Mouse (Mus musculus): ENCODE measurements around the gene Impdh1.

The Impdh1 gene

DNA sequence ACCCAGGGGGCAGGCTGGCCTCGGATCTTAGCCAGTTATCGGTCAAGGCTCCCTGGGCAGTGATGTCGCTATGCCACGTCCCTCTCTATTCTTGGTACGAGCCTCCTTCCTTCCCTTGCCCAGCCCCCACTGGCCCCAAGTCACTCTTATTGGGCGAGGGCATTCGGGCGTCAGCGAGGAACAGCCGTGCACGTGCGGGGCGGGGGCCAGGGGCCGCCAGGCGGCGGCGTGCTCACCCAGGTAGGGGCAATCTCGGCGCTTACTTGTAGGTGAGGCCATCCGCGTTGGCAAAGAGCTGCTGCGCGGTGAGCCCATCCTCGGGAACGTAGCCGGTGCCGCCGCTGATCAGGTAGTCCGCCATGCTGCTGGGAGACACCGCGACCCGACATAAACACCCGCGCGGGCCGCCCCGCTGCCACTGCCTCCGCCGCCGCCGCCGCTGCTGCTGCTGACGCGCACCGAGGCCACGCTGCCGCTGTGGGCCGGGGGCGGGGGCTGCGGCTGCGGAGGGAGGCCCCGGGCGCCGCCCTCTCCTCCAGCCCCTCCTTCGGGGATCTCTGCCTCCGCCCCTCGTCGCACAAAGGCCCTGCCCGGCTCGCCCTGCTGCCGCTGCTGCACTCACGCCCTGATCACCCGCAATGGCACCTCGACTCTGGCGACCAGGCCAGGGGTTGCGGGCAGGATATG, 4.2 kb downstream of the Impdh1 start:
- DNase-seq (ENCODE audit: low read depth) = peak; percentile 39

DNA sequence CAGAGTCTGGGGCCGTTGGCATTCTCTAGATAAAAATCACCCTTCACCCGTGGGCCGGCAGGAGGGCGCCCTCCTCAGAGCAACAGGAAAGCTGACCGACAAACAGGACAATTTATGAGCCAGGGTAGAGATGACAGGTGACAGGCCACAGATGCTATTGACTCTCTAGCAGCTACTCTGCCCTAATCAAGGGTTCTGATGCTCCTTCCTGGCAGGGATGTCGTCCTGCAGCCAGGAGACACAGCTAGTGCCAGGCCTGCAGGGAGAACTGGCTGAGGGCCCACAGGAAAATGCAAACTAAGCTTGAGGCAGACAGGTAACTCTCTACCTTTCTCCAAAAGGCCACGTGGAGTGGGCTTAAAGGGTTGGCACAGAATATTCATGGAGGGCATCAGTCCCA, 5.0 kb downstream of the Impdh1 start:
- DNase-seq (ENCODE audit: low read depth) = no peak

DNA sequence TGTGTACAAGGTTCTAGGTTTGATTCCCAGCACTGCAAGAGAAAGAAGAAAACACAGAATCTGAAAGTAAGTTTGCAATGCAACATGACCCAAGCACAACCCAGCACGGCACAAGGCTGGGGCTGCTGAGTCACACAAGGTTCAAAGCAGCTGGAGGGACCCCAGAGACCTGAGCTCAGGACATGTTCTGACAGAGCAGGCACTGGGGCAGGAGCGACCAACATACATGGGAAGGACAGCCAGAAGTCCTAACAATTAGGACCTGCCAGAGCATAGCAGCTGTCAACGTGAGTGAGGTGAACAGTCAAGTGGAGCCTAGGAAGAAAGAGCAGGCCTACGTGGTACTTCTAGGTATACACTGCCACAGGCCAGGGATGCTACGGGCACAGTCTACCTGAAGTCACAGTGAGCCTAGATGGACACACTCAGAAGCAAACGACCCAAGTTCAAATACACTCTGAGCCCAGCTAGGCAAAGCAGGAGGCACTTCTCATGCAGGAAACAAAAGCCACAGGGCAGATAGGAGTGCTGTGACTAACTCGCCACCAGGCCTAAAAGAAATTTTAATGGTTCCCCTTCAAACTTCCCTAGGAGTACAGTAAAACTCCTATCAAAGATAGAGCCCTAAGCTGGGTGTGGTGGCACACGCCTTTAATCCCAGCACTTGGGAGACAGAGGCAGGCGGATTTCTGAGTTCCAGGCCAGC, 5.8 kb downstream of the Impdh1 start:
- no peak for DNase-seq (ENCODE audit: low read depth)

DNA sequence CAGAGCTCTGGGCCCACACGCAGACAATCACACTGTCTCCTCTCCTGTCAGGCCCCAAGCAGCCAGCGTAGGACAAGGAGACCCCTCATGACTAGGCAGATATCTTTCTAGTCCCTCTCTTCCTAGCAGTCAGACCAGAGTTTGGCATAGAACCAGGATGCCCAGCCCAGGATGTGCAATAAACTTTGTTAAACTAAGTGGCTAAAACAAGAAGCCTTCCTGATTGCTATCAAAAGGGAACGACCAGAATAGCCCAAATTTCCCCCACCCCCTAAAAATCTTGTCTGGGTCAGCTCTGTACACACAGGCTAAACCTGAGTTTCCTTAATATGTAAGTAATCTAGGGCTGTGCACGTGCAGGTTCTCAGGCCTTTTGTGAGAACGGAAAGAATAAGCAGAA, 8.0 kb downstream of the Impdh1 start:
- no peak for DNase-seq (ENCODE audit: low read depth)

DNA sequence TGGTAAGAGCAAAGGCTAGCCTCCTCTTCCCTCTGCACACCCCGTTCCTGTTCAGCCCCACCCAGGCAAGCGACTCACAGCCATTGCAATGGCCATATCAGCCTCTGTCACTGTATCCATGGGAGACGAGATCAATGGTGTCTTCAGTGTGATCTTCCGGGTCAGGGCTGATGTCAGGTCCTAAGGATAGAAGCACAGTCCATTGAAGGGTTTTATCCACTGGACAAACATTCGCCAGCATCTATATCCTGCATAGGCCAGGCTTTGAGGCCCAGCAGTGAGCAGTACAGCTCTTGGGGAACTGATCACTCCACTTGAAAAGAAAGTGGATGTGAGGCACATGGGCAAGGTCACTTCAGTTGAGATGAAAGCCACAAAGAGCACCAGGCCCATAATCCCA, 9.1 kb downstream of the Impdh1 start:
- no peak for DNase-seq (ENCODE audit: low read depth)

DNA sequence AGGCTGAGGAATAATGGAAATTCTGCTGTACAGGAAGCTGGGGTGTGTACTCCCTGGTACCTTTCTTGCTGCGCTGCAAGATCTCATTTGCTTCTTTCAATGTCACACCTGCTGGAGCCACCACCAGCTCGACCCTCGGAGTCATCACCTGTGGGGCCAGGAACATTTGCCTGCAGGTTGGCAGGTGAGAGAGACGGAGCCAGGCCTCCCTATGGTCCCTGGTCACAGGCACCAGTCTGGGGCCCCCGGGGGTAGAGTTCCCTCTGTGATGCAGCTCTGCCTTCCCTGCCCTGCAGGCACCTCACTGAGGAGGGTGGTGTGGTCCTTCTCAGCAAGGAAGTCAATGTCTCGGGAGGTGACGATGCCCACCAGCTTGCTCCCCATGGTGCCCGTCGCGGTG, 10.2 kb downstream of the Impdh1 start:
- DNase-seq (ENCODE audit: low read depth) = no peak

DNA sequence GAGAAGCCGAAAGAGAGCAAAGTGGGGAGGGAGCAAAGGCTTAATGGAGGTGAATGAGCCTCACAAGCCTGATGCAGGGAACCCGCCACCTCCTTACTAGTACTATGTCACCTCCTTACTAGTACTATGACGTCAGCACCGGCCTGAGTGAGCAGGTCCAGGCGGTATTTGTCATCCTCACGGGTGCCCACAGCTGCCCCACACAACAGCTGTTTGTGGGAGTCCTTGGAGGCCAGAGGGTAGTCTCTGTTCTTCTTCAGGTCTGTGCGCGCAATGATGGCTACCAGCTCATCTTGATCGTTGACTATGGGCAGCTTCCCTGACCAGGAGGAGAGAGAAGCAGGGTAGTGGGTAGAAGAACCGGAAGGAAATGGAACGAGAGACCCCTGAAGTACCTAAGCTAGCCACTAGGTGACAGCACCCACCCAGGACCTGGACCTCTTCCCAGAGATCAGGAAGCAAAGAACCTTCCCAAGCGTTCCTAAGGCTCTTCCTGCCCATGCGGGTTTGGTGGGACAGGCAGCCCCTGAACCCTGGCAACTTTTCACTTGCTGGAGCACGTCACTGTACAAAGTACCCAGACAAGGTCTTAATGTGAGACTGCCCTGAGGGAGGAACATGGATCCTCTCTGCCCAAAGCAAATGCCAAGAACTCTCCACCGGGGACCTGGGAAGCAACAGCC, 11.1 kb downstream of the Impdh1 start:
- peak; percentile 25 for DNase-seq (ENCODE audit: low read depth)

DNA sequence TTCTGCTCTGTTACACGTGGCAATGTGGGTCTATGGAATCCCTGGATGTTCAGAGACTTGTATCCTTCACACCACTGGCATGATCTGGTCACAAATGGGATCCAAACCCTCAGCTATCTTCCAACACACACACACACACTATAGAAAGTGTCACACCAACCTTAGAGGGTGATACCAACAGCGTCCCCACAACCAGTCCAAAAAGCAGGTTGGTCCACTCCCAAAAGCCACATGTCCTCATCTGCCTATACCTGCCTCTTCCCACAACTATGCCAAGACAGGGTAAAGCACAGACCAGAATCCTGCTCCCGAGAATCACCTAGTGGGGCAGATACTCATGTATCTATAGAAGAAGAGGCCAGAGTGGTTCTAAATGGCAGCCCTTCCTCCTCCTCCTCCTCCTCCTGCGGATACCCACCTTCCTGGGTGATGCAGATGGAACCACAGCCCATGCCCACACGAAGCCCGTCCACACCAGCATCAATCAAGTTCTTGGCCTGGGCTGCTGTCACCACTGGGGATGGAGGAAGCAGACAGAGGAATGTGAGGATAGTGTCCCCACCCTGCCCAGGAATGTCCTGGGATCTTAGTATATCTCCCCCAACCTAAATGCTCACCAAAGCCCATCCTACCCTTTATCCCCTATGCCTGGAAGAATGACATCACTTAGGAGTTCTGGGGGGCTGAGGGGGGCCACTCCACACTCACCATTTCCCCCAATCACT, 12.1 kb downstream of the Impdh1 start:
- DNase-seq (ENCODE audit: low read depth) = no peak

DNA sequence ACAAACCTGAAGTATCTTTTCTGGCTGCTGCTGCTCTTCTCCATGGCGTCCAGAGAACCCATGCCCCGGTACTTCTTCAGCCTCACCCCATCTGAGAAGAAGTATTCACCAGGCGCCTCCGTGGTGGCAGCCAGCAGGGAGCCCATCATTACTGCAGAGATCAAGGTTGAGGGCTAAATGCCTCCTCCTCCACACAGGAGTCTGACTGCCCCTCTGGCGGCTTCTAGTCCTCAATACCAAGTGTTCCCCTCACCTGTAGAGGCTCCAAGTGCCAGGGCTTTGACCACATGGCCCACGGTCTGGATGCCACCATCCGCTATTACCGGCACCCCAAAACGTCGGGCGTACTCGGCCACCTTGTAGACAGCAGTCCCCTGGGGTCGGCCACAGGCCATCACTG, 13.1 kb downstream of the Impdh1 start:
- DNase-seq (ENCODE audit: low read depth) = no peak

DNA sequence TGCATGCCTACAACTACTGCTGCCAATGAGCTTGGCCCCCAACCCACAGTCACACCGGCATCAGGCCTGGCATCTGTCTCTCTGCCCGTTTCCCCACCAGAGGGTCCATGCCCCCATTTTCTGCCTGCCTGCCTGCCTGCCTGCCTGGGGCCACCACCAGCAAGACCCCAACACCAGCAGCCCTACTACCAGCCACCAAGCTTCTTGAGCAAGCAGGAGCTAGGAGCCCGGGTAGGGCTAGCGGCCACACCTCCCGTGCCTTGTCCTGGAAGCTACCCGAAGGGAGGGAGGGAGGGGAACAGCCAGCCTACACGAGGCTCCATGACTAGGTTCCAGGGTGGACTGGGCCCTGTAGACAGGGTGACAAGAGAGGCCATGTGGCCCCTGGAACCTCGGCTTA, 14.2 kb downstream of the Impdh1 start:
- no peak for DNase-seq (ENCODE audit: low read depth)

DNA sequence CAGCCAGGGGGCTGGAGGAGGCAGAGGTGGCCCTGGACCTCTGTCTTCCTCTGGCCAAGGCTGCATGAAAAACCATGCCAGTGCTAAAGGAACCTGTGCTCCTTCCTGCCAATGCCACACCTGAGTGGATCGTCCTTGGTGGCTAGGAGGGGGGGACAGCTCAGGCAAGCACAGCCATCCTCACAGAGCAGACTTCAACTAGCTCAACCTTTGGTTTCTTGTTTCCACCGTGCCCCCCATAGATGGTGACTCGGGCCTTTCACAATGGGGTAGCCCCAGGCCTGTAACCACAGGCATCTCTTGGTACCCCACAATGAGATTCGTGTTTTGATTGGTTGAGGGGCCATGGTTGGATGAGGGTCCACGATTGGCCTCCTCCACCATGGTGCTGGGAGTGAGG, 14.8 kb downstream of the Impdh1 start:
- no peak for DNase-seq (ENCODE audit: low read depth)

DNA sequence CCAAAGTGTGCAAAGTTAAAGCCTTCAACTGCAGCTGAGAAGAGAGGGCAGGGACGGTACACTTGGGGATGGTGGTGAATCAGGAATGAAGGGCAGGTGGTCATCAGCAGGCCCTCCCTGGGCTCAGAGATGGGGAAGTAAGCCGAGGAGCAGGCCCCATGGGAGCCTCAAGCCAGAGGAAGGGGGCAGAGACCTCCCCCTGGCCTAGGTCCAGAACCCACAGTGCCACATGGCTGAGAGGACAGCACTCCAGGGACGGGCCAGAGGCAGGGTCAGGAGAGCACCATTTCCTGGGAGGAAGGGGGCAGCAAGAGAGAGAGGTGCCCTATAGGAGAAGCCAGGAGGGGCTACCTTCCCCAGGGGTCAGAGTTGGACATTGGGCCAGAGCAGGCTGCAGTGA, 15.7 kb downstream of the Impdh1 start:
- DNase-seq (ENCODE audit: low read depth) = no peak

DNA sequence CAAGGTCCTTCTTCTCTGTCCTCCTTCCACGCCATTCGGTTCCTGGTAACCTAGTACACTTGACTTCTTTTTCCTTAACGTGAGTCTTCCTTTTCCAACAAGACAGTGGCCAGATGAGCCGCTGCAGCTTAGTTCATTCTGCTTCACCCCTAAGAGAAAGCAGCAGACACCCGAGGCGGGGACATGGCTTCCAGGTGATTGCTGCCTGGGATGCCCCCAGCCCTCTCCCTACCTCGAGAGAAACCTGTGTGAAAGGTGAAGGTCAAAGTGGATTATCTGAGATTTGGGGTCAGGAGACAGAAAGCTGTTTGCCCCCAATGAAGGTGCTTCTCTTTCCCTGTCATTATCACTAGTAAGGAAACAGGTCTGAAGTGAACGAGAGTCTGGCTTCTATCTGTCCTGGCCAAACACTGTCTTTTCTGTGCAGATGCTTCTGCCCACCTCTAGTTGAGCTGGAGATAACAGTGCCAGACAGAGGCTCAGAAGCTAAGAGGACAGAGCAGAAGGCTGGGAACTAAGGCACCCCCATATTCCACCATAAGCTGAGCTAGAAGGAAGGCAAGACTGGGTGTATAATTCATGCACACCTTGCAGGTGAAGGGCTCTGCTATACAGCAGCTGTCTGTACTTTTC, 16.8 kb downstream of the Impdh1 start:
- no peak for DNase-seq (ENCODE audit: low read depth)

DNA sequence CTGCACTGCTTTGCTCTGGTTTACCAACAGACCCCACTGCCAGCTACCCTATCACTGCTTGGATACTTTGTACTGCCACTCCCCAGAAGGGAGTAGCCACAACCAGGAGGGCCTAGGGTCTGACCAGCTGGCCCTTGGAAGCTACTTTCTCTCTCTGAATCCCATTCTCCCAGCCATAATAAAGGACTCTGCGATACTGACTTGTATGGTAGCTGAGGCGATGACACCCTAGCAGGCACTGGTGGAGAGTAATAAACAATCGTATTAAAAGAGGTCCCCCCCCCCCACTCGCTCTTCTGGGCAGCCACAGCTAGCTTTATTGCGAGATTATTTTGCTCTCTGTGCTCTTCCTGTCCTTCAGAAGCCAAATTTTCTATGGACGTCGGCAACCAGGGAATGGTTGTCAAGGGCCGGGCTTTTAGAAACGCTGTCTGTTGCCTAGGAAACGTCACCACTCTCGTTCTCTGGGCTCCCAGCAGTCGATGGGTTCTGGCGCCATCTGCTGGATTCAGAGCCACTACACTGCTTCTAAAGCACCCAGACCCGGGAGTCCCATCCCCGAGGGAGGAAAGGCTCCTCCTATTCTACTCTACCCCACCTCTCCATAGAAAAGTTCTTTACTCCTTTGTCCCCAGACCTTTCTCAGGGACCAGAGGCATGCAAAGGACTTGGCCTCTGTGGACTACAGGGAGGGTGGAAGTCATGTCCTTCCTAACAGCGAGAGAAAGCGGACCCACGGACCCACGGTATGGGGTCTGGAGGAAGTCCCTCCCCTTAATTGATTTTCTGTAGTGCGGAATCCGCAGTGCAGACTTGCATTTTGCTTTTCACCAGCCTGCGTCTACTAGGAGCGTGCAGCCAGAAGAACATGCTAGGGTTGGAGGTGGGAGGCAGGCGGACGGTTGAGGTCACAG, 17.6 kb downstream of the Impdh1 start:
- peak; percentile 73 for DNase-seq (ENCODE audit: low read depth)

DNA sequence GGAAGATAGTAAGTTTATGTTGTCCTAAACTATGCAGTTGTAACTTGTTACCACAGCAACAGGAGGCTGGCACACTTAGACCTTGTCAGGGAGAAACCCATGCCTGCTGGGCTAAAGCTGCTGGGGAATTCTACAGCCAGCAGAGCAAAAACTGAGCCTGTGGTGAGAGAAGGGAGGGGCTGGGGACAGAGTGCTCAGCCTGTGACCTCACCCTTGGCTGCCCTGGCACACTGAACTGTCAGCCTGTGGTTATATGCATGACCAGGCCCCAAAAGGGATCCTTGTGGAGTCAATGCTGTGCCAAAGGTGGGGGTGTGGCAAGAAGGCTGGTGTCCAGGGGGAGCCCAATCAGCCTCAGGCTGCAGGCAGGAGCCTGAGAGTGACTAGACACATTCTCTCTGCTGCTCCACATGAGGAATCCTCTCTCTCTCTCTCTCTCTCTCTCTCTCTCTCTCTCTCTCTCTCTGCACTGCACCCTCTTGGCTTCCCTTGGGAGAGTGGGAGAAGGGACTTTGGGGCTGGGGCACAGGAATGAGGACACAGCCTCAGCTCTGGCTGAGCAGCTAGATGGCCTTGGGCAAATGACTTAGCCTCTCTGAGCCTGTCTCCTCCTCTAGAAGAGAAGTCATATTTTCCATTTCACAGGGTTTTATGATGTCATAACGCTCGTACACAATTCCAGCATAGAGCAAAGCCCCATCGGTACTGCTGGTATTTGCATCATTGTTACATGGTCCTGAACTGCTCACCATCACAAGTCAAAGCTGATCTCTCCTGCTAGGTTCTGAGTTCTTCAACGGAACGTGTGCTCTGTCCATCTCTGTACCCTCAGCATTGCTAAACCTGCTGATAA, 20.1 kb downstream of the Impdh1 start:
- peak; percentile 81 for DNase-seq (ENCODE audit: low read depth)

DNA sequence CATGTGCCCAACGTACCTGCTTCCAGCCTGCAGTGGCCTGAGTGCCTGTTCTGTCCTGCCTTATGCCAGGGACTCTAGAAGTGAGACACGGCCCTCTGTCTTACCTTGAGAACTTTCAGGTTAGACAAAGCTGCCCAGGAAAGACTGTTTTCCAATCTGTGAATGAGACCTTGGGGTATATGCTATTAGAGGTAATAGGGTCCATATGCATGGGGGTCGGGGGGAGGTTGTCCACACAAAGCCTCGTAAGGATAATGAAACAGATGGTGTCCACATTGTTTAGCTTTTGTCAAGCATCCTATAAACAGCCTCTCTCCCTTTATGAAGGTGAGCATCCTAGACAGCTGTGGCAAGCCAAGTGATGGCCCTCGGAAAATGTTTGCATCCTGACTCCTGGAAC, 21.0 kb downstream of the Impdh1 start:
- DNase-seq (ENCODE audit: low read depth) = no peak

DNA sequence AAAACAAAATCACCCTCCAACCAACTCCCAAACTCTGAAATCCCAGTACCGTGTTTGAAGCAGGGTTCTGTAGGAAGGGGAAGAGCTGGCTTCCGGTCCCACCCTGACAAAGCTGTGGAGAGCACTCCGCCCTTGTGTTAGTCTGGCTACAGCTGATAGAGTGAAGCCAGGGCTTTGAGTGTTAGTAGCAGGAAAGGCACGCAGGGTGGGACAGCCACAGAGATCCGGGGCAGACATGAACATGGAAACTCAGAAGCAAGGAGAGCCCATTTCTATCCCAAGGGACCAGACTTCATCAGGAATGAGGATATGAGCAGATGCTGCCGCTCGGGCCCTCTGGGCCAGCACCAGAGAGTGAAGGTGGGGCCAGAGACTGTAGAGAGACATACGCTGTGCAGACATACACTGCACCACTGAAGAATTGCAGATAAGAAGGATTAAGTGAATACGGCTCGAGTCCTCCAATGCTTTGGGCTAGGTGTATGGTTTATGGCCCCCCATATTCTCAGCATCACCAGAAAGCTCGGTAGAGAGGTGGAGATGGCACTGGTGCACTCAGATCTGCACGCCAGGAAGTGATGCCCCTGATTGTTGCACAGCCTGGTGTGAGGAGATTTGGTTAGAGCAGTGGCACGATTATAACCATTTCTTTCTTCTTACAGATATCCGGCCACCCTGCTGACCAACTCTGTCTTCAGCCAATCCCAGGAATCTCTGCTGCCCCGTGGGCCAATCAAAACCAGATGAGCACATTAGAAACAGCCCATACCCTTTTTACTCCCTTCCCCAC, 22.0 kb downstream of the Impdh1 start:
- no peak for DNase-seq (ENCODE audit: low read depth)

DNA sequence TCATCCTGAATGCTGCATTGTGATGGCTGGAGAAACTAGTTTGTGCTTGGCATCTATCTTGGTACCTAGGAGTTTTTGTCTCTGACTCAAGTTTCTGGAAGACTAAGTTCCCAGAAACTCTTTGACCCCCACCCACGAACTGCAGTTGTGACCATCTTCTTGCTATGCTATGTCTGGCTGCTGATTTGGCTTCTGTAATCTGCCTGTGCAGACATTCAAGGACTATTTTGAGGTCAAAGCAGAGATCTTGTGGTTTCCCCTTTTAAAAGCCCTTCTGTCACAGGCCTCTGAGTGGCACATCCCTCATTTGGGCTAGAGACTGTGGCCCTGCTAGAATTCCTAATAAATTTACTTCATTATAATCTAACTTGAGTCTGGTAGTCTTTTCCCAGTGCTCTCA, 28.2 kb downstream of the Impdh1 start:
- no peak for DNase-seq (ENCODE audit: low read depth)

DNA sequence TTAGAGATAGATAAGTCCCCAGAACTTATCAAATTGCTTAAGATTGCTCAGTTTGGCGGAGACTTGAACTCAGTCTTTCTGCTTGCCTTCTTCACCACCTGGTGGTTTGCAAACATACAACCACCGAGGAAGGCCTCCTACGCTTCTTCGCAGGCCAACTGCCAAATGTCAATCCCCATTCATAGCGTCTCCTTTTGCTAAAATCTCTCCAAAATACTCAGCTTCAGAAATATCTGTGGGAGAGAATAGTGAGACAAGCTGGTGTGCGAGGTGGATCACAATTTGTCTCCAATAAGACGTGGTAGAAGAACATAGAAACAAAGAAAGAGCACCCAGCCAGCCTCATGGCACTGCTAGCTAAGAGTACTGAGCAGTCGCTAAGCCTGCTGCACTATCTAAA, 36.3 kb downstream of the Impdh1 start:
- no peak for DNase-seq (ENCODE audit: low read depth)
